Mouse (Mus musculus): ENCODE data around the gene Pomt1. TPM values are rescaled to one million over a fixed set of nuclear protein-coding genes. Genes with fewer than 3 reads are reported as not detected.
"Not testable (repeated sequence)": the region's sequence is repeated elsewhere in the genome, so short reads cannot be mapped to it uniquely, and the experiment has no call there.

Pomt1 gene
- polyA plus RNA-seq, 1 experiment from 2014 or later: 26.0 TPM

GRCm38 (mm10) chr2:32294348-32294747, 58.0 kb downstream of the Pomt1 start:
- no peak for ATAC-seq
- Histone ChIP-seq H3K4me3 (replicated peaks) (no peak overlapping the region), H3K4me2 (replicated peaks) (no peak overlapping the region), H3K9me3 (no peaks in the 10 kb centered on the region), H3K27ac (no peak overlapping the region), H3K9ac (no peak overlapping the region), H3K27me3 (replicated peaks) (no peaks in the 10 kb centered on the region), H3K36me3 (peaks cover 25% of the 10 kb centered on the region), H3K4me1 (replicated peaks) (peaks cover 2% of the 10 kb centered on the region; the same call in 1 of the 2 replicates)
- WGBS: 87% methylated on average over 8 of the region's 8 CpGs

- 84% methylated on average over 3 of the region's 3 CpGs for WGBS
- no peaks in the 10 kb centered on the region for H3K9me3 ChIP-seq
- H3K4me3 ChIP-seq (replicated peaks): no peak overlapping the region
- no peak overlapping the region for H3K27ac ChIP-seq
- peak; percentile 61; the same call in 1 of the 2 replicates for ATAC-seq
- H3K36me3 ChIP-seq: peaks cover 34% of the 10 kb centered on the region
- H3K27me3 ChIP-seq (replicated peaks): no peaks in the 10 kb centered on the region
- H3K4me2 ChIP-seq (replicated peaks): no peak overlapping the region
- H3K4me1 ChIP-seq (replicated peaks): no peaks in the 10 kb centered on the region
- H3K9ac ChIP-seq: no peak overlapping the region
Observed at GRCm38 (mm10) chr2:32295285-32295684, 58.9 kb downstream of the Pomt1 start.

- H3K36me3 ChIP-seq: peaks cover 34% of the 10 kb centered on the region
- H3K27ac ChIP-seq; H3K4me3 ChIP-seq (replicated peaks); H3K9me3 ChIP-seq; H3K9ac ChIP-seq; ATAC-seq; H3K4me2 ChIP-seq (replicated peaks); H3K27me3 ChIP-seq (replicated peaks); H3K4me1 ChIP-seq (replicated peaks): not testable (repeated sequence)
- 91% methylated on average over 2 of the region's 2 CpGs for WGBS
Observed at GRCm38 (mm10) chr2:32295842-32296241, 59.5 kb downstream of the Pomt1 start.

GRCm38 (mm10) chr2:32299469-32299868, 63.1 kb downstream of the Pomt1 start:
- Histone ChIP-seq H3K4me2 (replicated peaks) (no peak overlapping the region), H3K4me1 (replicated peaks) (no peaks in the 10 kb centered on the region), H3K27ac (no peak overlapping the region), H3K36me3 (peaks cover 55% of the 10 kb centered on the region), H3K9me3 (no peaks in the 10 kb centered on the region), H3K27me3 (replicated peaks) (no peaks in the 10 kb centered on the region), H3K9ac (no peak overlapping the region), H3K4me3 (replicated peaks) (no peak overlapping the region)
- no peak for ATAC-seq
- WGBS: 88% methylated on average over 4 of the region's 4 CpGs

- Histone ChIP-seq H3K27me3 (replicated peaks) (no peaks in the 10 kb centered on the region), H3K4me3 (replicated peaks) (no peak overlapping the region), H3K36me3 (peaks cover 66% of the 10 kb centered on the region), H3K4me1 (replicated peaks) (no peaks in the 10 kb centered on the region), H3K4me2 (replicated peaks) (no peak overlapping the region), H3K9ac (no peak overlapping the region), H3K9me3 (no peaks in the 10 kb centered on the region), H3K27ac (no peak overlapping the region)
- 85% methylated on average over 10 of the region's 10 CpGs for WGBS
- no peak for ATAC-seq
Observed at GRCm38 (mm10) chr2:32302952-32303351, 66.6 kb downstream of the Pomt1 start.

- H3K4me3 ChIP-seq (replicated peaks): no peak overlapping the region
- H3K36me3 ChIP-seq: peaks cover 56% of the 10 kb centered on the region
- H3K27ac ChIP-seq: no peak overlapping the region
- H3K4me1 ChIP-seq (replicated peaks): no peaks in the 10 kb centered on the region
- no peaks in the 10 kb centered on the region for H3K27me3 ChIP-seq (replicated peaks)
- peak; percentile 34 for ATAC-seq
- no peak overlapping the region for H3K4me2 ChIP-seq (replicated peaks)
- WGBS: 56% methylated on average over 8 of the region's 8 CpGs
- H3K9ac ChIP-seq: no peak overlapping the region
- H3K9me3 ChIP-seq: no peaks in the 10 kb centered on the region
Observed at GRCm38 (mm10) chr2:32304145-32304832, 67.9 kb downstream of the Pomt1 start.

Other genes with a start within 250 kb of the Pomt1 start
- 1.8 and 2.0 TPM in 2 replicates for gene Fam78a, start 151.7 kb upstream of the Pomt1 start, polyA plus RNA-seq (2015; fragmentation: Nextera tagmentation; extraction: Ambion mirVana)
- 4.3 and 4.5 TPM in 2 replicates for gene Plpp7, start 141.1 kb upstream of the Pomt1 start, polyA plus RNA-seq (2015; fragmentation: Nextera tagmentation; extraction: Ambion mirVana)
- gene Prrc2b, start 85.5 kb upstream of the Pomt1 start, polyA plus RNA-seq (2015; fragmentation: Nextera tagmentation; extraction: Ambion mirVana): 32.5 and 36.1 TPM in 2 replicates
- gene Uck1, start 23.6 kb downstream of the Pomt1 start, polyA plus RNA-seq (2015; fragmentation: Nextera tagmentation; extraction: Ambion mirVana): 64.7 and 69.0 TPM in 2 replicates
- gene Golga2, start 50.8 kb downstream of the Pomt1 start, polyA plus RNA-seq (2015; fragmentation: Nextera tagmentation; extraction: Ambion mirVana): 19.7 and 20.5 TPM in 2 replicates
- 387 and 409 TPM in 2 replicates for gene Swi5, start 51.5 kb downstream of the Pomt1 start, polyA plus RNA-seq (2015; fragmentation: Nextera tagmentation; extraction: Ambion mirVana)
- 38.9 and 39.8 TPM in 2 replicates for gene Ciz1, start 115.7 kb downstream of the Pomt1 start, polyA plus RNA-seq (2015; fragmentation: Nextera tagmentation; extraction: Ambion mirVana)
- gene Dnm1, start 116.7 kb downstream of the Pomt1 start, polyA plus RNA-seq (2015; fragmentation: Nextera tagmentation; extraction: Ambion mirVana): 12.2 and 16.4 TPM in 2 replicates
- gene 1110008P14Rik, start 145.3 kb downstream of the Pomt1 start, polyA plus RNA-seq (2015; fragmentation: Nextera tagmentation; extraction: Ambion mirVana): 38.6 and 42.5 TPM in 2 replicates
- gene Lcn2, start 151.7 kb downstream of the Pomt1 start, polyA plus RNA-seq (2015; fragmentation: Nextera tagmentation; extraction: Ambion mirVana): 1.8 and 4.7 TPM in 2 replicates
- 43.5 and 48.2 TPM in 2 replicates for gene Ptges2, start 159.3 kb downstream of the Pomt1 start, polyA plus RNA-seq (2015; fragmentation: Nextera tagmentation; extraction: Ambion mirVana)
- 4.7 and 5.0 TPM in 2 replicates for gene Naif1, start 213.9 kb downstream of the Pomt1 start, polyA plus RNA-seq (2015; fragmentation: Nextera tagmentation; extraction: Ambion mirVana)
- 20.0 and 20.1 TPM in 2 replicates for gene Slc25a25, start 214.9 kb downstream of the Pomt1 start, polyA plus RNA-seq (2015; fragmentation: Nextera tagmentation; extraction: Ambion mirVana)

Measured in intestine, embryonic 15.5 days (tissue).